Mouse (Mus musculus) bone marrow, adult 2 months (tissue): ENCODE data around the gene 1700007K13Rik. TPM values are rescaled to one million over a fixed set of nuclear protein-coding genes. Genes with fewer than 3 reads are reported as not detected.
A peak's percentile ranks its signal among the peaks of the same experiment; 100 is the strongest.

Source experiments
- H3K27ac ChIP-seq: fragments of 200-500 bp; 2 replicates; pipeline ENCODE4 v1.5.1; 2012; ENCODE audit warnings: low read depth, mild to moderate bottlenecking, control low read depth, inconsistent platforms, low read length; ENCODE audit not compliant: control insufficient read depth, poor library complexity, insufficient read depth
- H3K4me1 ChIP-seq: fragments of 200-500 bp; 2 replicates; pipeline ENCODE4 v1.6.1; 2011; ENCODE audit warnings: low read length; ENCODE audit not compliant: control insufficient read depth, insufficient read depth
- H3K4me3 ChIP-seq: fragments of 200-500 bp; replicated peaks from 2 replicates; pipeline ENCODE3; 2011; ENCODE audit warnings: mild to moderate bottlenecking, low read depth, low read length, control low read depth; ENCODE audit not compliant: control insufficient read depth
- CTCF ChIP-seq: fragments of 200-500 bp; IDR thresholded peaks from 2 replicates; pipeline ENCODE4 v1.5.1; 2011; ENCODE audit warnings: low read length, control low read depth; ENCODE audit not compliant: control insufficient read depth, insufficient read depth
- POLR2A ChIP-seq: fragments of 200-500 bp; IDR thresholded peaks from 2 replicates; pipeline ENCODE4 v1.6.1; 2011; ENCODE audit warnings: low read depth, mild to moderate bottlenecking, control low read depth, low read length, borderline replicate concordance; ENCODE audit not compliant: control insufficient read depth
- WGBS: fragments of 180-500 bp; shearing (Covaris S2); methylation state at CpG from one replicate; pipeline ENCODE4 v1.1.7; 2018; 5-methylcytosine and 5-hydroxymethylcytosine counted together
- polyA plus RNA-seq: library from polyadenylated mRNA; stranded (reverse); fragments of >200 nt; gene quantifications from 2 replicates; pipeline ENCODE4 v1.2.4, GENCODE M21; 2011; ENCODE audit warnings: low replicate concordance; ENCODE audit not compliant: missing spikeins, insufficient read depth, insufficient read length

1700007K13Rik gene
- polyA plus RNA-seq, 1 experiment: 6.8 TPM

DNA sequence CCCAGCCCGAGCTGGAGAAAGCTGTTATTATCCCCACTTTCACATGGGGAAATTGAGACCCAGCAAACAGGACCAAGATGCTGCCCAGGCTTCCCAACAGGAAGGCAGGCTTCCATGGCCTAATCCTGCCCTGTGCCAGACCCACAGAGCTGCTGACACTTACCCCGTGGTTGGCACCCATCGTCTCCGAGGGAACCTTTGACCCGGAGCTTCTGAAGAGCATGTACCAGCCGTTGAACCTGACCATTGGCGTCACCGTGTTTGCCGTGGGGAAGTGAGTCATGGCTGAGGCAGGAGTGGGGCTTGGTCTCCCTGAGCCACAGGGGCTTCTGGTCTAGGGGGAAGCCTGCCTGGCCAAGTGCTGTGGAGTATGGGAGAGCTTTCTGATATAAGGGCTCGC lies 36.9 kb upstream of the 1700007K13Rik start:
- H3K27ac ChIP-seq: no peak overlapping the region
- H3K4me3 ChIP-seq: no peak overlapping the region
- no peak for TF ChIP-seq POLR2A
- TF ChIP-seq CTCF: no peak
- H3K4me1 ChIP-seq: no peaks in the 10 kb centered on the region
- 62% methylated on average over 10 of the region's 10 CpGs for WGBS

DNA sequence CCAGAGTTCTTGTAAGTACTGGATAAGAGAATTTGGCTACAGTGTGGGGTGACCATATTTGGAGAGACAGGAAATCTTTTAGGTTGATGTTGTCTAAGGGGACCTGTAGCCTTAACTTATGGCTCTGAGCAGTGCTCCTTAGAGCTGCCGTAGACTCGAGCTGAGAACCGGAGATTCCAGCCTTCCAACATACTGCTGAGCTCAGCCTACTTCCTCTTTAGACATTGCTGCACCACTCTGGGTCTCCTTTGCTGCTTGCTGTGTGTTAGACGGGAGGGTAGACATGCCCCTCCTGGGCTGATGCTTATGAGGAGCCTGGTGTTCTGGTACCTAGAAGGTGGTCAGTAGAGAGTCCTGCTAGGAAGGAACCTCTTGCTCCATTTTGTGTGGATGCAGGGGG lies 32.3 kb upstream of the 1700007K13Rik start:
- Histone ChIP-seq H3K4me1 (no peaks in the 10 kb centered on the region), H3K4me3 (no peak overlapping the region), H3K27ac (no peak overlapping the region)
- WGBS: 8% methylated on average over 4 of the region's 4 CpGs
- no peak for TF ChIP-seq POLR2A
- TF ChIP-seq CTCF: no peak

DNA sequence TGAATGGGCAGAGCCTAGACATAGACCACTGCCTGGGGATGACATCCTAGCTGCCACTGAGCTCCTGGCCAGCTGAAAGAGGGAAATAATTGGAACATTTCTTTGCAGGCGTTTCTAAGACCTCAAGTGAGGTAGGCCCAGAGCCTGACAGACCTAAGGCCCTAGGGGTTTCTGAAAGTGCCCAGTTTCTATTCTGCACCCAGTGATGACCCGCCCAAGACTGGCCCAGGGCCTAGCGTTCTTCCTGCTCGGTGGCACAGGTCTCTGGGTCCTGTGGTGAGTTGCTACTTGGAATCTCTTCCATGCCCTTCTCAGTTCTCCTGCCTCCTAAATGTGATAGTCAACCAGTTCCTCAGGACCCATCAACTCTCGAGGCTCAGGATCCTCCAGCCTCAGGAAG lies 31.4 kb upstream of the 1700007K13Rik start:
- TF ChIP-seq POLR2A (no peak), CTCF (no peak)
- 83% methylated on average over 5 of the region's 5 CpGs for WGBS
- Histone ChIP-seq H3K4me3 (no peak overlapping the region), H3K27ac (no peak overlapping the region), H3K4me1 (no peaks in the 10 kb centered on the region)

DNA sequence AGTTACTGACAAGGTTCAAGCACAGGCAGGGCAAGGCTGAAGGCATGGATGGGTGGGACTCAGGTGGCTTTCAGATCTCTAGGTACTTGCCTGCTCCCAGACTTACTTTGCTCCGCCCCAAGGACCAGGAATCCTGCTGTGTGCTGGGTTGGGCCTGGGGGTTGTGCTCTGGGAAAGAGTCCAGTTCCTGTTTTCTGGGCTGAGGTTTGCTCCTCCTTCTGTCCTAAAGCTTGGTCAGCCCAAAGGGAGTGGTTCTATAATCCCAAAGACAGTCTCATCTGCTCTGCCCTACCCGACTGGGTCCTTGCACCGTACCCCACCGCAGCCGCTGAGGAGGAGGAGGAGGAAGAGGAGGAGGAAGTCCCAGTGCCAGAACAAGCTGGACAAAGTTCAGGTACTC lies 30.5 kb upstream of the 1700007K13Rik start, which contains the start of gene Gbgt1:
Gbgt1 (plus strand) TSS at position 221 of the 400 bp plus-strand sequence.
- Histone ChIP-seq H3K4me3 (no peak within 1 kb of the TSS), H3K27ac (no peak within 1 kb of the TSS), H3K4me1 (no peaks in the 10 kb centered on the region)
- 72% methylated on average over 5 of the region's 5 CpGs for WGBS
- no peak for TF ChIP-seq POLR2A
- no peak for TF ChIP-seq CTCF

DNA sequence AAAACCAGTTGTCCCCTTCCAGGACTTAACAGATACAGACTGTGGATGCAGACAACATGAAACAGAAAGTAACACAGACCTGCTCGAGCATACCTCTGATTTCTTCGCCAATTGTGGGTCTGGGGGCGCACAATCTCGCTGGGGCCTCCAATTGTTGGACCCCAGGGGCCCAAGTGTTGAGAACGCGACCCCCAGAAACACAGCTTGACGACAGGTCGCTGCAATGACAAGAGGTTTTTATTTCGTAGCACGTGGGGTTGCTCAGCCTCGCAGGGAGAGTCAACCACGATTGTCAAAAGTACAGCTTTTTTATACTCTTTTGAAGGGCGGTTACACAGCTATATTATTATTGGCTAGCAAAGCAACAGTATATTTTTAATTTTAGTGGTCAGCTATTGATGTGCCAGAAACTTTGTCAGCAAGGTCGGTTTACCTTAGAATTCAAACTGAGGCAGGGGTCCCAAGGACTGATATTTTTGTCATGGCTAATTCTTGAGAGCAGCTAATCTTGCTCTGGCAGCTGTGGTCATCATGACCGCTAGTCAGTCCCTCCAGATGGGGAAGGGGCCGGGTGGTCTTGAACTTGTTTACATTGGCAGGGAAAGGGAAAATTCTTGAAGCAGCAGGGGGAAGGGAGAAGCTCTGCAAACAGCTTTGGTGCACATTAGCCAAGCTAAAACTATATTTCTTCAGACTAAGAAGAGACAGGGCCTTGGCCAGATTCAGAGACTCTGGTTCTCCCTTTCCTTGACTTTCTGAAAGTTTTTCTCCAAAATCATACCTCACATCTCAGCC lies 29.9 kb upstream of the 1700007K13Rik start:
- TF ChIP-seq CTCF (no peak), POLR2A (no peak)
- H3K4me3 ChIP-seq: no peak overlapping the region
- no peaks in the 10 kb centered on the region for H3K4me1 ChIP-seq
- 76% methylated on average over 16 of the region's 16 CpGs for WGBS
- no peak overlapping the region for H3K27ac ChIP-seq

DNA sequence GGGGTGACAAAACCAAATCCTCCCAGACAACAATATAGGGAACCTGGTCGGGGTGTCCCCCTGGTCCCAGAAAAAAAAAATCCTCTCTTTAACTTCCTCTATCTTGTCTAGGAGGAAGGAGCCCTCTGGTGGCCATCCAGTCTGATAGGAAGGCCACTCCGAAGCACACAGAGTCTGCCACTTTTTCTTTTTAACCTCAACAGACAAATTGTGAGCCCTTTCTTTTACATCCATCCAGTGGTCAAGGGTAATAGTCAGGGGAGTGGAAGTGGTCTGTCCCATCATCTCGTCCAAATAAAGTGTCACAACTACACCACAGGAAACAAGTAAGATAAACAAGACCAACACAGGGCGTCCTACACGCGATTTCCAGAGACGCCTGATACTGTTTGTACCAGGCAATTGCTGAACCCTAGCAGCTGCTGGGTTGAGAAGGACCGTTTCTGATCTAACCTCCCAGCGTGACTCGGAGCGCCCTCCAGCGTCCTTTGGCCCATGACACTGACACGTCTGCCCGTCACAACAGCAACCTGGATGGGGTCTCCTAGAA lies 29.1 kb upstream of the 1700007K13Rik start:
- WGBS: 54% methylated on average over 14 of the region's 14 CpGs
- TF ChIP-seq POLR2A (no peak), CTCF (peak; percentile 33)
- Histone ChIP-seq H3K4me3 (no peak overlapping the region), H3K27ac (no peak overlapping the region), H3K4me1 (no peaks in the 10 kb centered on the region)

DNA sequence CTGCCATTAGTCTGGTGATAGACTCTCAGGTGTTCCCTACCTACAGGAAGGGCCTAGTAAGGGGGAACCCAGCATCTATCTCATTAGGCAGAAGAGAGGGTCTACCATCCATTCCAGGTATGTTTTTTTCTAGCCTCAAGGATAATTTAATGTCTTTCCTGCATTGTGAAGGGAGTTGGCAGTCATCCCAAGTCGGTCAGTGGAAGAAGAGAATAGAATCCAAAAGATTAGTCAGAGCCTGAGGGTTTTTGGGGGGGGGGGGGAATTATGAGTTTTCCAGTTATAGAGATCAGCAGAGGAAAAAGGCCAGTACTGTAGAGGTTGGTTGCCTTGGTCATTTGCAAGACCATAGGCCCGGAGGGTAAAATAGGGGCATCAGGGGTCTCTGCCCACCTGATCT lies 28.4 kb upstream of the 1700007K13Rik start:
- Histone ChIP-seq H3K27ac (no peak overlapping the region), H3K4me1 (no peaks in the 10 kb centered on the region), H3K4me3 (no peak overlapping the region)
- WGBS: 79% methylated on average over 2 of the region's 2 CpGs
- TF ChIP-seq CTCF: no peak
- no peak for TF ChIP-seq POLR2A

DNA sequence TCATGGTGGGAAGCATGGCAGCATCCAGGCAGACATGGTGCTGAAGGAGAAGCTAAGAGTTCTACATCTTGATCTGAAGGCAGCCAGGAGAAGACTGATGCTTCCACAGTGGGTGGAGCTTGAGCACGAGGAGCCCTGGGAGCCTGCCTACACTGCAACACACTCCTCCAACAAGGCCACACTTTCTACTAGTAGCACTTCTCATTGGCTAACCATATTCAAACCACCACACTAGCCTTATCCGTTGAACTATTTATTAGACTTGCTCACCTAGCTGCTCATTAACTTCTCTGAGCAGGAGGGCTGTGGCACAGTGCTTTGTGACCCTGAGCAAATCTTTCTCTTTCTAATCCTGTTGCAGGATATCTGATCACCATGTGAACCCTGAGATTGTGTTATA lies 17.7 kb upstream of the 1700007K13Rik start:
- no peak for TF ChIP-seq POLR2A
- TF ChIP-seq CTCF: no peak
- 70% methylated on average over 2 of the region's 2 CpGs for WGBS
- H3K4me1 ChIP-seq: no peaks in the 10 kb centered on the region
- H3K4me3 ChIP-seq: no peak overlapping the region
- no peak overlapping the region for H3K27ac ChIP-seq
